Mouse (Mus musculus) hindbrain, embryonic 14.5 days (tissue): ENCODE measurements around the gene Tspan2. TPM values are rescaled to one million over a fixed set of nuclear protein-coding genes. Genes with fewer than 3 reads are reported as not detected.

Source experiments
- ATAC-seq: fragments of 200-750 bp; cut with Nextera tagmentation; 2 replicates; pipeline ENCODE4 v1.8.0; 2017; ENCODE audit warnings: moderate number of reproducible peaks, mild to moderate bottlenecking, moderate TSS enrichment, moderate library complexity; ENCODE audit not compliant: low FRiP score
- DNase-seq: peaks from one replicate; pipeline ENCODE4 v3.0.0-alpha.2; 2015; ENCODE audit warnings: low spot score
- H3K27ac ChIP-seq: fragments of 300-500 bp; sonication (generic); 2 replicates; pipeline ENCODE4 v1.5.1; 2014; ENCODE audit warnings: mild to moderate bottlenecking, moderate library complexity
- H3K27me3 ChIP-seq: fragments of 300-500 bp; sonication (generic); 2 replicates; pipeline ENCODE4 v1.6.1; 2014; ENCODE audit warnings: mild to moderate bottlenecking, low read length, mixed read lengths; ENCODE audit not compliant: control insufficient read depth, insufficient read depth
- H3K36me3 ChIP-seq: fragments of 300-500 bp; sonication (generic); replicated peaks from 2 replicates; pipeline ENCODE4 v1.6.1; 2014; ENCODE audit not compliant: control insufficient read depth, insufficient read depth
- H3K4me1 ChIP-seq: fragments of 300-500 bp; sonication (generic); replicated peaks from 2 replicates; pipeline ENCODE4 v1.6.1; 2014; ENCODE audit warnings: antibody characterized with exemption, low read length, mixed read lengths; ENCODE audit not compliant: control insufficient read depth, insufficient read depth
- H3K4me2 ChIP-seq: fragments of 300-500 bp; sonication (generic); replicated peaks from 2 replicates; pipeline ENCODE4 v1.6.1; 2014; ENCODE audit warnings: mild to moderate bottlenecking, moderate library complexity
- H3K4me3 ChIP-seq: fragments of 300-500 bp; sonication (generic); replicated peaks from 2 replicates; pipeline ENCODE4 v1.5.1; 2014; ENCODE audit warnings: mild to moderate bottlenecking, low read length
- H3K9ac ChIP-seq: fragments of 300-500 bp; sonication (generic); 2 replicates; pipeline ENCODE4 v1.6.1; 2014
- H3K9me3 ChIP-seq: fragments of 300-500 bp; sonication (generic); 2 replicates; pipeline ENCODE4 v1.6.1; 2016; ENCODE audit warnings: low read length; ENCODE audit not compliant: control insufficient read depth
- WGBS: fragments of 180-500 bp; shearing (Covaris S2); extraction: QIAGEN DNeasy Blood & Tissue Kit; methylation state at CpG from one replicate; pipeline ENCODE4 v1.1.7; 2014; 5-methylcytosine and 5-hydroxymethylcytosine counted together
- polyA plus RNA-seq: library from polyadenylated mRNA; unstranded; fragments of >200 nt; fragmentation: Nextera tagmentation; extraction: Ambion mirVana; gene quantifications from 2 replicates; pipeline ENCODE4 v1.2.1, GENCODE M21; 2014

The Tspan2 gene
- 15.4 and 16.1 TPM in 2 replicates for polyA plus RNA-seq

GRCm38 (mm10) chr3:102734313-102735030, at the start of gene Tspan2:
TSS of gene Tspan2 (plus strand) at chr3:102734529.
- no peaks in the 10 kb centered on the region for H3K36me3 ChIP-seq
- peak within 1 kb of the TSS; percentile 71 for H3K4me2 ChIP-seq
- H3K27me3 ChIP-seq, result no peaks in the 10 kb centered on the region
- WGBS, result under 1% methylated on average over 50 of the region's 54 CpGs
- ATAC-seq (peak; percentile 84), DNase-seq (peak; percentile 46)
- peaks cover 16% of the 10 kb centered on the region; the same call in 1 of the 2 replicates for H3K4me1 ChIP-seq
- H3K9ac ChIP-seq, result peak within 1 kb of the TSS; percentile 67
- H3K4me3 ChIP-seq, result peak within 1 kb of the TSS; percentile 59
- H3K9me3 ChIP-seq, result no peaks in the 10 kb centered on the region
- H3K27ac ChIP-seq, result peak within 1 kb of the TSS; percentile 56

- H3K9me3 ChIP-seq, result no peaks in the 10 kb centered on the region
- no peak overlapping the region for H3K4me3 ChIP-seq
- H3K27ac ChIP-seq, result no peak overlapping the region
- H3K9ac ChIP-seq, result no peak overlapping the region
- H3K4me1 ChIP-seq, result no peaks in the 10 kb centered on the region
- WGBS, result 87% methylated on average over 5 of the region's 5 CpGs
- H3K36me3 ChIP-seq, result no peaks in the 10 kb centered on the region
- no peak for DNase-seq
- no peak for ATAC-seq
- H3K4me2 ChIP-seq, result no peak overlapping the region
- H3K27me3 ChIP-seq, result no peaks in the 10 kb centered on the region
Measured at GRCm38 (mm10) chr3:102686861-102687260, 47.5 kb upstream of the Tspan2 start.

- Histone ChIP-seq H3K9ac (no peak overlapping the region), H3K27me3 (no peaks in the 10 kb centered on the region), H3K4me1 (no peaks in the 10 kb centered on the region), H3K4me2 (no peak overlapping the region), H3K27ac (no peak overlapping the region), H3K9me3 (no peaks in the 10 kb centered on the region), H3K4me3 (no peak overlapping the region), H3K36me3 (no peaks in the 10 kb centered on the region)
- no peak for ATAC-seq
- WGBS, result 78% methylated on average over 8 of the region's 8 CpGs
- no peak for DNase-seq
Measured at GRCm38 (mm10) chr3:102687852-102688251, 46.5 kb upstream of the Tspan2 start.

DNA sequence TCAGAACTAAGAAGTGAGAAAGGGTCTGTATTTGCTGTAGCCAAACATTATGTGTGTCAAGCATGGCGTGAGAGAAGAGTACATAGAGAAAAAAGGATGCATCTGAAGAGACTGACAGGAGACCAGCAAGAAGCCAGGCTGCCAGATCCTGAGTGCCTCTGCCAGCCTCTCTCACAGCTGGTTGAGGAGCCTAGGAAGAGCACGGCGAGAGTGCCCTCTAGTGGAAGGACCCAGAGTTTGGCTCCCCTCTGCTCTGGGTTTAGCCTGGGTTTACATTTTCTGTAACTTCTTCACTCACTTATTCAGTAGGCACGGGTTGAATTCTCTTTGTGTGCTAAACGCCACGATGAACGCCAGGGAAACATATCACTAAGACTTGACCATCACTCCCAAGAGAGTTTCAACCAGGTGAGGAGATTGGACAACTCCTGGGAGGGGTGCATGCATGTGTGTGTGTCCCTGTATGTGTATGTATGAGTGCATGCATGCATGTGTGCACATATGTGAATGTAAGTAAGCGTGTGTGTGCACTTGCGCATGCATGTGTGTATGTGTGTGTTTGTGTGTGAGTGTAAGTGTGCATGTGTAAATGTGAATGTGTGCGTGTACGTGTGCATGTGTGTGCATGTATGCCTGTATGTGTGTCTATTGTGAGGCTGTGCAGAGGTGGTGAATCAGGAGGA, 42.4 kb upstream of the Tspan2 start:
- no peaks in the 10 kb centered on the region for H3K36me3 ChIP-seq
- no peak overlapping the region for H3K4me2 ChIP-seq
- DNase-seq (peak; percentile 89), ATAC-seq (peak; percentile 87)
- H3K4me1 ChIP-seq, result no peaks in the 10 kb centered on the region
- H3K4me3 ChIP-seq, result no peak overlapping the region
- no peaks in the 10 kb centered on the region for H3K9me3 ChIP-seq
- no peaks in the 10 kb centered on the region for H3K27me3 ChIP-seq
- no peak overlapping the region for H3K9ac ChIP-seq
- 44% methylated on average over 11 of the region's 11 CpGs for WGBS
- no peak overlapping the region for H3K27ac ChIP-seq

DNA sequence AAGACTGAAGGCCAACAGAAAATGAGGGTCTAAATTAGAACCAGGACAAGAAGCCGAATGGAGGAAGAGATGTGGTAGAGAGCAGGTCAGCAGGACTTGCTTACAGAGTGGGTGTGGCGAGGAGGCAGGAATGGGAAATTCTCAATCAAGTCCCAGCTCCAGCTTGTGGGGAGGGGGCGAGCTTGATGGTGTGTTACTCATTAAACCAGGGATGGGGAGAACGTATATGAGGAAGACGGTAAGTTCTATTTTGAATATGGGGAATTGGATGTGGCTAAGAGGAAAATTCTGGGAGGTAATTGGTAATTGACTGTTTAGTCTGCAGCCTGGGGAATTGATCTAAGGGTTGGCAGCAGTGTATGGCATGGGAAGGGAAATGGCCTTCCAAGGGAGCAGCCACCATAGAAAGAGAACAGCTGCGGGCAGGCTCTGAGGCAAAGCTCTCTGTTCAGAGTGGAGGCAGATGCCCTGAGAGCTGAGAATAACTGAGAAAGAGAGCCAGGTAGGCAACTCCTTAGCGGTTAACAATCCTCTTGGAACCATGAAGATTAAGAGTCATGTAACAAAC, 41.5 kb upstream of the Tspan2 start:
- H3K4me1 ChIP-seq, result no peaks in the 10 kb centered on the region
- ATAC-seq (no peak), DNase-seq (no peak)
- no peak overlapping the region for H3K4me3 ChIP-seq
- 76% methylated on average over 7 of the region's 7 CpGs for WGBS
- no peak overlapping the region for H3K4me2 ChIP-seq
- H3K9me3 ChIP-seq, result no peaks in the 10 kb centered on the region
- no peak overlapping the region for H3K27ac ChIP-seq
- no peaks in the 10 kb centered on the region for H3K36me3 ChIP-seq
- no peak overlapping the region for H3K9ac ChIP-seq
- no peaks in the 10 kb centered on the region for H3K27me3 ChIP-seq

DNA sequence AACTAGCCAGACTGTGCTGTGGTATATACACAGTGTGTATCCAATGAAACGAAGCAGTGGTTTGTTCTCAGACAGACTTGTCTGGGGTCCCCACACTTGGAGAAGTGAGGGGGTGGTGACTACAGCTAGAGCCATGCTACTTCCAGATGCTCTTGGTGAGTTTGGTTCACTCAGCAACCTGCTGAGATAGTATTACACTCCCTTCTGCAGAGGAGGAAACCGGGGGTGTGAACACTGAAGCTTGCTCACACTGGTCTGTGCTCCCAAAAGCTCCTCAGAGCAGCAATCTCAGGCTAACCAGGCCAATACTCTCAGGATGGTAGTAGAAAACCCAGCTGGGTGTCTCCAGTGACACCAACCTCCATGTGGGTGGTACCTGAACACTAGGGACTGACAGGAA, 36.2 kb upstream of the Tspan2 start:
- Histone ChIP-seq H3K4me2 (no peak overlapping the region), H3K9ac (no peak overlapping the region), H3K9me3 (no peaks in the 10 kb centered on the region), H3K4me3 (no peak overlapping the region), H3K36me3 (no peaks in the 10 kb centered on the region), H3K4me1 (no peaks in the 10 kb centered on the region), H3K27ac (no peak overlapping the region), H3K27me3 (no peaks in the 10 kb centered on the region)
- ATAC-seq, result no peak
- DNase-seq, result no peak
- WGBS, result 65% methylated on average over 2 of the region's 2 CpGs

- H3K4me3 ChIP-seq, result no peak overlapping the region
- H3K9me3 ChIP-seq, result no peaks in the 10 kb centered on the region
- 87% methylated on average over 4 of the region's 4 CpGs for WGBS
- DNase-seq (no peak), ATAC-seq (no peak)
- no peaks in the 10 kb centered on the region for H3K27me3 ChIP-seq
- H3K9ac ChIP-seq, result no peak overlapping the region
- no peaks in the 10 kb centered on the region for H3K36me3 ChIP-seq
- H3K4me2 ChIP-seq, result no peak overlapping the region
- H3K4me1 ChIP-seq, result no peaks in the 10 kb centered on the region
- H3K27ac ChIP-seq, result no peak overlapping the region
Measured at GRCm38 (mm10) chr3:102701303-102701702, 33.0 kb upstream of the Tspan2 start.

DNA sequence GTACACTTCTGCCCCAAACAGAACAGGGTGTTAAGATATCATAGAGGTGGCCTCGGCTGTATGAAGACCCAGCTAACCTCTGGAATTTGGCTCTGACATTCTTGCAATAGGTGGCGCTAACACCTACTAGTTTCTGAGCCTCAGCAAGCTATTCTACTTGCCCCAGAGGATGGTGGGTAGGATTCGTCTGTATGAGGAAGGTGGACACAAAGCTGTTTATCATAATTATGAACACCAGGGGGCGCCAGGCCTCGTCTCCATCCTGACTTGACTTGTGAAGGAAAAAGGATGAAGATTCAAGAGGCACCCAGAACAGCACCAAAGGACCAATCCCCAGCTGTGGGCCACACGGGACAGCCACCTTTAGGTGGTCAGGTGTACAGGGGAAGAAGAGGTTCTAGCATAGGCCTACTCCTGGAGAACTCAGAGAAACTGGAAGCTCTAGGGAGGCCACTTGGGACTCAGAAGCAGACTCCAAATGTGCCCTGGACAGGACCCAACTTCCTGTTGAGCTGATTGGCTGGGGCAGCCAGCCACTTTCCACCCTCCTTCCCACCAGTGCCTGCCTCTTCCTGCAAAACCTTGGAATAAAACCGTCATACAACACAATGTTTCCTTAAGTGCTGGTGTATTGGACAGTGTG, 32.3 kb upstream of the Tspan2 start:
- Histone ChIP-seq H3K4me2 (no peak overlapping the region), H3K4me3 (no peak overlapping the region), H3K36me3 (no peaks in the 10 kb centered on the region), H3K9ac (no peak overlapping the region), H3K4me1 (no peaks in the 10 kb centered on the region), H3K27me3 (no peaks in the 10 kb centered on the region), H3K9me3 (no peaks in the 10 kb centered on the region), H3K27ac (no peak overlapping the region)
- no peak for DNase-seq
- WGBS, result 38% methylated on average over 7 of the region's 7 CpGs
- ATAC-seq, result no peak

GRCm38 (mm10) chr3:102704001-102704401, 30.3 kb upstream of the Tspan2 start:
- Histone ChIP-seq H3K9me3 (no peaks in the 10 kb centered on the region), H3K4me2 (no peak overlapping the region), H3K36me3 (no peaks in the 10 kb centered on the region), H3K4me3 (no peak overlapping the region), H3K9ac (no peak overlapping the region), H3K27me3 (no peaks in the 10 kb centered on the region), H3K4me1 (no peaks in the 10 kb centered on the region), H3K27ac (no peak overlapping the region)
- no peak for ATAC-seq
- DNase-seq, result no peak
- WGBS, result 49% methylated on average over 4 of the region's 4 CpGs
